Mouse (Mus musculus): ENCODE data around the gene Pld4.

GRCm38 (mm10) chr12:112791026-112791425 is 30.6 kb downstream of the Pld4 start:
- TF ChIP-seq CTCF (IDR thresholded peaks at IDR 0.05; ENCODE audit: control insufficient read depth, insufficient read depth, low read length), result no peak
- no peak for TF ChIP-seq POLR2A (IDR thresholded peaks at IDR 0.05; ENCODE audit: borderline replicate concordance, control insufficient read depth, low read depth, low read length)

Measured in bone marrow, adult 2 months (tissue).